Mouse (Mus musculus): ENCODE data around the gene B4galt5.
"Not testable (repeated sequence)": the region's sequence is repeated elsewhere in the genome, so short reads cannot be mapped to it uniquely, and the experiment has no call there.

B4galt5 gene

DNA sequence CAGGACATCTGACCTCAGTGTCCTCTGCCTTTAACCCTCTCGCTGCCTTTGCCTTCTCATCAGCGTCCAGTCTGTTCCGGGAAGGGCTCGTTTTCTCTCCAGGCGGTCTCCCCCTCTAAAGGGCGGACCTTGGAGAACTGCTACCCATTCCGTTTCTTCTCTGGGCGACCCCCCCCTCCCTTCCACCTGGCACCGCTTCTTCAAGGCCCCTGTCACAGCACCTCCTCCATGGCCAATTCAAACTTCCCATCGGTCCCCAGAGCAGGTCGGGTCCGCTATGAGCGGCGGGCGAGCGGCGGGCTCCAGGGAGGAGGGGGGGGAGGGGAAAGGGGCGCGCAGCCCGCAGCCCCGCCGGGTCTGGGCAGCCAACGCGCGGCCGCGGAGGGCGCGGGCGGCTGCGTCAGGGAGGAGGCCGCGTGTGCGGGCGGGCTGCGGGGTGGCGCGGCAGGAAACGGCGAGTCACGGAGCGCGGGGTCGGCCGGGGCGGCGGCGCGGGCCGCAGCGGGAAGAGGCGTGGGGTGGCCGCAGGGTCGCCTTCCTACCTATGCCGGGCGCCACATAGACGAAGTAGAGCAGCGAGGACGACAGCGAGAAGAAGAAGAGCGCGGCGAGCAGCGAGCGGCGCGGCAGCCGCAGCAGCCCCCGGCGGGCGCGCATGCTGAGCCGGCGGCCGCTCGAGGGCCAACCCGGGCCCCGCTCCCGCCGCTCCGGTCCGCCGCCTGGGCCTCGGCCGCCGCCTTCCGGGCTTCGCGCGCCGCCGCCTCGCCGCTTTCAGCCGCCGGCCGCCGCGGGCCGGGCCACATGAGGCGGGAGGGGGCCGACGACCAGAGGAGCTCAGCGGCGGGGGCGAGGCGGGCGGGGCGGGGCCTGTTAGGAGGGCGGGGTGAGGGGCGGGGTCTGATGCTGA, at the start of gene B4galt5:
Gene B4galt5, minus strand, starts transcription at position 808 of the 907 bp plus-strand sequence.
- DNase-seq (ENCODE audit: low spot score): no peak

DNA sequence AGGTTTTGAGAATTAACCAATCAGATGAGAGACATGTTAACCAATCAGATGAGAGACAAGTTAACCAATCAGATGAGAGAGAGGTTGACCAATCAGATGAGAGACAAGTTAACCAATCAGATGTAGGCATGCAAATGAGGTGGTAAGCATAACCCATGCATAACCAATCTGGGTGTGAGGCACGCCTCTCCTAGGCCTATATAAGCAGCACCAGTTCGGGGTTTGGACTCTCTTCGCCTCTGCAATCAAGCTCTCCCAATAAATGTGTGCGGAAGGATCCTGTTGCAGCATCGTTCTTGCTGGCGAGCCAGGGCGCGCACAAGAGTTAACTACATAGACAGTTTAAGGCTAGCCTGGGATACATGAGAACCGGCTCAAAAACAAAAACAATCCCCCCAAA, 47.4 kb upstream of the B4galt5 start:
- DNase-seq (ENCODE audit: low spot score): not testable (repeated sequence)

DNA sequence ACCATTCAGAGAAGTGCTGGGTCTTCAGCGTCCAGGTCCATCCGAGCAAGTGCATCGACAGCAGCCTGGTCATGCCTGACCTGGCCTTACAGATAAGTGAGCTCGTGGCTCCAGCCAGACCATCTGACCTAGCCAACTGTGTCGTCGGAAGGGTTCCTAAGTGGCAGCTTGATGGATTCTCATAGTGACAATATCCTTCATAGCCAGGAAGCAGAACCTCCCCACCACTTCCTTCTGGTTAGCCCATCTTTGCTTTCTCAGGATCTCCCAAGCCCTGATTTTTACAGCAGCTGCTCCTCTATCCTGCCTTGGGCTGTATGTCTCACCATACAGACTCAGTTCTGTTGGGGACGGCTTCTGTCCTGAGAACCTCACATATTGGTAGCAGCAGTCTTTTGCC, 45.4 kb upstream of the B4galt5 start:
- DNase-seq (ENCODE audit: low spot score): no peak

DNA sequence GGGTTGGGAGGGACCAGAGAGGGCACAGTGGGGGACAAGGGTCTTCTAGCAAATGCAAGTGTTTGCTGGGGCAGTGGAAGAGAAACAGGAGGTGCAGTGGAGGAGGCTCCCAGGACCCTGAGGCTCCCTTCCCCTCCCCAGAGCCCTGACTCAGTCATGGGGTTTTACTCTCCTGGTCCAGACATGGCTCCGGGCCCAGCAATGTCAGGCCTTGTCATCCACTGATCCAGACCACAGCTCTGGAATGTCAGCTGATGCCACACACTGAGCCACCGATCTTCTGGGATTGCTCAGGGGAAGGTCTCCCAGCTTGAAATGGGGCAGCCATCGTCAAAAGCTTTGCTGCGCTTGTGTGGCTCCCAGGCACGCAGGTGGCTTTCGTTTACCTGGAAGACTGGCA, 38.0 kb upstream of the B4galt5 start:
- DNase-seq (ENCODE audit: low spot score): no peak

DNA sequence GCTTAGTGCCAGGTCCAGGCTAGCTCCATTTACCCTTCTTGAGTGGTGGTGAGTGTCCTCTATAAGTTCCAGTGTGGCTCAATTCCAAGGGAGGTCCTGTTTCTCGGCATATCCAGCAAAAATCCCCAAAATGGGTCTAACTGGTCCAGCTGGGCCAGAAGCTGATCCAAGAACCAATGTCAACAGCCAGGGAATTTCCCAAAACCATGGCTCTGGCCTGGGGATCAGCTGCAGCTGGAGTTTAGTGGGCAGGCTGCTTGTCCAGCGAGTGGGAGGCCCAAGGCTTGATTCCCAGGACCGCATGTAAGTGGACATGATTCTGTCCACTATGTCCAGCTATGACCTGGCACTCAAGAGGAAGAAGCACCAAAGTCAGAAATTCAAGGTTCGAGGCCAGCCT, 37.5 kb upstream of the B4galt5 start:
- no peak for DNase-seq (ENCODE audit: low spot score)

DNA sequence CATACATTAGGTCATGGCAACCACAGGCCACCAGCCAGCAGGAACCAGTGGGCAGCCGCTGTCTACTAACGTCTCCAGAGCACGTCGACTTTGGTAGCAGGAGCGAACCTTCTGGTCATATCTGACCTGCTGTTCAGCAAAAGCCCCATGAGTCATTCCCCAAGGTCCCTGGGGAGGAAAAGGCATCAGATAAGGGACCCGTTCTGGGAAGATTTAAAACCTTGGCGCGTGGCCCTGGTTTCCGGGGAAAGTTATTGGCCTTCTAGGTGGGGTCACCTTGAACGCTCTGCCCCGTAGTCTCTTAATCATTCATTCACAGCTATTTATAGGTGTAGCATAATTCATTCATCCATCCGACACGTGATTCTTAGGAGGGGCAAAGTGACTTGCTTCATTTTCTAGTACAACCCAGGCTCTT, 34.7 kb upstream of the B4galt5 start:
- no peak for DNase-seq (ENCODE audit: low spot score)

DNA sequence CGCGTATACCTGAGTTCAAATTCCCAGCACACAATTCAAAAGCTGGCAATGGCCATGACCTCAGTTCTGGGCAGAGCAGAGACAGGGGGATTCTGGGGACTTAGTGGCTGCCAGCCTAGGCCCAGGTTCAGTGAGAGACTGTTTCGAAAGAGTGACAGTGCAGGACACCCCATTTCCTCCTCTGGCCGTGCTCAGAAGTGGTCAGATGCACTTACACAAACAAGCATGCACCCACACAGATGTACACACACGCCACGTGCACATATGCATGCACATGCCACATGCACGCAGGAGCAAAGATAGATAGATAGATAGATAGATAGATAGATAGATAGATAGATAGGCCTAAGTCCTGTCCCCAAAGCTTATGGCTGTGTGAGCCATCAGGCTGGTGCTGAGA, 33.4 kb upstream of the B4galt5 start:
- no peak for DNase-seq (ENCODE audit: low spot score)

DNA sequence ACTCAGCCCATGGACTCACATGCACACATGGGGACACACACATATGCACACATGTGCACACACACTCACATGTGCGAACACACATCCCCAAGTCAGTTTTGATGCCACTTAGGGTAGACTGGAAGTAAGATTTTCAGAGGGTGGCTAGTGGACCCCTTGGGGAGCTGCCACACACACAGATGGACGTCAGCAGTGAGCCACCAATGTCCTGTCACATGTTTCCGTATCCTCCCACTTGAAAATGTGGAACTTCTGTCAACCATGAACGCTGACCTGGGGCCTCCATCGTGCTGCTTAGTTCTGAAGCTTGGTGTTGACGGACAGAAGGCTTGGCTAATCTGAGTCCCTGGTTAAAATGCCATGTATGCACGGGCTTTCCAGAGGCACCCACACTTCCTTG, 32.6 kb upstream of the B4galt5 start:
- DNase-seq (ENCODE audit: low spot score): no peak

DNA sequence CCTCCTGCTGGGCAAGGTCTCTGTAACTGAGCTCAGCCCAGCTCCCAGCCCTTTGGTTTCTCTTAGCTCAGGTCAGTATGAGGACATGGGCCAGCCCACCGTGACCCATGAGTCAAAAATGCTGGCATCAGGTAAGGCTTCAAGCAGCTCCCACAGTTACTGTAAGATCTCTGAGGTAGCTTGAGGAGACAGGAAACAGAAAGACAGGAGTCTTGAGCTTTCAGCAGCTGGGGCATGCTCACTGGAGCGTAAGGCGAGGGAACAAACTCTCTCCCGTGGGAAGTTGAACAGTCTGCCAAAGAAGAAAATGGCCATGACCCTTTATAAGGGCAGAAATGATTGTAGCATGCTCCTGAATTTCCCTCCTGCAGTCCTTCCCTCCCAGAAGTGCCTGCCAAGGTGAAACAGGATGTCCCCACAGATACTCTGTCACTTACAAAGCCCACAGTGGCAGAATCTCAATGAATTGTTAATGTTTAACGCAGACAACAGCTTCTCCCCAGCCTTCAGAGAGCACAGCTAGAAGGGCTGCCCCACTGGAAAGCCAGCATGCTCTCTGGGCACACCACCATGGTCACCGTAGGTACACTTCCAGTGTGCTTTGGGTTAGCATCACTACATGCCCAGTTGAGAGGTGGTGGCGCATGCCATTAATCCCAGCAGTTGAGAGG, 31.8 kb upstream of the B4galt5 start:
- DNase-seq (ENCODE audit: low spot score): no peak

DNA sequence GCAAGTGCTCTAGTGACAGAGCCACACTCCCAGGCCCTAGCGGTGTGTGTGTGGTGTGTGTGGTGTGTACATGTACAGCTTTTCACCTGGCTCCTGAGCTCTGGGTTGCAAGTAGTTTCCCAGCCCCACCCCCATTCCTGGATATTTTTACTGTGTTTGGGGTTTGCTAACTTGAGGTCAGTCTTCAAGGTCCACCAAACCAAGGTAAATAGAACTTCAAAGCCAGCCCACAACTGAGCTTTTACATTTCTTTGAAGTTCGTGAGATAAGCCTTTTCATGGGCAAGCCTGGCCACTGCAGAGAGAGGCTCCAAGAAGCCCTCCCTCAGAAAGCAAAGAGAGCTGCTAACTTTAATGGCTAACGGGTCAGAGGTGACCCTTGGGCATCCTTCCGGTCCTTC, 30.0 kb upstream of the B4galt5 start:
- no peak for DNase-seq (ENCODE audit: low spot score)

DNA sequence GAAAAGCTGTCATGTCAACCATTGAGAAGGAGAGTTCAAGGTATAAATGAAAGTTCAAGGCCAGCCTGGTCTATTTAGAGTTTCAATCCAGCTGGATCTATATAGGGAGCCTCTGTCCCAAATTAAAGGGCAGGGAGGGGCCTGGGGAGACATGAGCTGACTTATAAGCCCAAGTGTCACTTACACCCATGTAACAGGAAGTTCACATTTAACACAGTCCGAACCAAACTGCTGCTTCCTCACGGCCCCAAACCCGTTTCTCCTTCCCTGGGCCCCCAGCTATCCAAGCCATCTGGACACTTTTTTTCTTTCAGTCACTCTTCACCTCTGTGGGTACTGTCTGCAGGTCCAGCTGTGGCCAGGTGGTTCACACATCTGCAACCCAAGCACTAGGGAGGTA, 28.7 kb upstream of the B4galt5 start:
- DNase-seq (ENCODE audit: low spot score): no peak

DNA sequence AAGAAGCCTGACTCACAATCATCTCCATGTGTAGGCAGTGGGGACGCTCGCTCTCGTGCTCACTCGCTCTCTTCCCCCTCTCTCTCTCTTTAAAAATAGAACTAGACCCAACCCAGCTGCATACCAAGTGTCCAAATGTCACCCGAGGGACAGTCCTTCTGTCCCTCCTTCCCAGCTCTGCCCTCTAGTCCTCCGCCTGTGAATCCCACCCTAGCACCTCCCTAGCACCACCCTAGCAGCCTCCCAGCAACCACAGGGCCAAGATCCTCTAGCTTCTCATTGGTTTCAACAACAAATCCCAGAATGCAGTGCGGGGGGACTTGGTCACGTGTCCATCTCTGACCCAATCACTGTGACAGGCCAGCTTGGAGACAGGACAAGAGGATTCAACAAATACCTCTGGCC, 27.2 kb upstream of the B4galt5 start:
- no peak for DNase-seq (ENCODE audit: low spot score)

DNA sequence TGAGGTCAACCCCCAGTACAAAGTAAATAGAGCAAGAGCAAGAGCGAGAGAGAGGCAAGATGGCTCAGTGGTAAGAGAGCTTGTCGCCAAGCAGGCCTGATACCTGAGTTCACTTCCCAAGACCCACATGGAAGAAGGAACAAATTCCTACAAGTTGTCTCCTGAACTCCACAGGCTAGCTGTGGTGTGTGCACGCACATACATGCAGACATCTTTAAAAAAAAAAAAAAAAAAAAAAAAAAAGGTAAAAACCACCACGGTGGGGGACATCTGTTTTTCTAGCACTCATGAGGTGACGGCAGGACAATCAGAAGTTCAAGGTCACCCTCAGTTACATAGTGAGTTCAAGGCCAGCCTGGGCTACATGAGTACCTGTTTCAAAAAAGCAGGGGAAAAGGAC, 26.7 kb upstream of the B4galt5 start:
- no peak for DNase-seq (ENCODE audit: low spot score)

DNA sequence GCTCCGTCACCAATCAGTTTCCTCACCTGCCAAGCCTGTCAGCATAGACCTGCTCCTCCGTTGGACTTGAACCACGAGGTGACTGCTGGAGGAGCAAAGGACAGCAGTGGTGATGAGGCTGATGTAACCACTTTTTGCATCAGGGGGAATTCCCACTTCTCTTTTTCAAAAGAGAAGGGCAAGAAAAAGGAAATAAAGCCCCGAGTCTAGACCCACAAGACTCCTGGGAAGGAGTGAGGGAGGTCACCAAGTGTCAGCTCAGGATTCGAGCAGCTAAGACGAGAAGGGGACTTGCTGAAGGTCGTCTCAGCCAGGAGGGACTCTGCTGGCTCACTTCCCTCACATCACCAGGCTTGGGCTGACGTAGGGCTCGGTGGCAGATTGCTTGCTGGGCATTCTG, 26.2 kb upstream of the B4galt5 start:
- no peak for DNase-seq (ENCODE audit: low spot score)

DNA sequence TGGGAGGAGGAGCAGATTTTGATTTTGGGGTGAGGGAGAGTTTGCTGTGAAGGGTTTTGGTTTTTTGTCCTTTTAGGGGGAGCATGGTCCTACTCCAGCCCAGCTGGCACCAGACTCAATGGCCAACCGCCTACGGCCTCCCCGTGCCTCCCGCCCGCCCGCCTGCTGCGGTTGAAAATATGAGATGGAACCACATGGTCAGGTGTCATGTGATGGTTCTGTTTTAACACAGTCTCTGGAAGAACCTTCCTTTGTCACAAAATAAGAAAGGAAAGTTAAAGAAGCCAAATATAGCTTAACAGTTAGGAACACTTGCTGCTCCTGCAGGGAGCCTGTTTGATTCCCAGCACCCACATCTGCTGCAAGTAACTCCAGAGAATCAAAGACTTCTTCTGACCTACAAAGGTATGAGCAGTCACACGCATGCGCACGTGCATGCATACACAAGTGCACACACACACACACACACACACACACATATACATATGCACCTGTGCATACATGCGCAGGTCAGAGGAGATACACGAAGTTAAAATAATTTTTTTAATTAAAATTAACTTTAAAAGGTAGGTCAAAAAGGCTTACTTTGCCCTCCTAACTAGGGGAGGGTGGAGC, 25.3 kb upstream of the B4galt5 start:
- DNase-seq (ENCODE audit: low spot score): no peak

DNA sequence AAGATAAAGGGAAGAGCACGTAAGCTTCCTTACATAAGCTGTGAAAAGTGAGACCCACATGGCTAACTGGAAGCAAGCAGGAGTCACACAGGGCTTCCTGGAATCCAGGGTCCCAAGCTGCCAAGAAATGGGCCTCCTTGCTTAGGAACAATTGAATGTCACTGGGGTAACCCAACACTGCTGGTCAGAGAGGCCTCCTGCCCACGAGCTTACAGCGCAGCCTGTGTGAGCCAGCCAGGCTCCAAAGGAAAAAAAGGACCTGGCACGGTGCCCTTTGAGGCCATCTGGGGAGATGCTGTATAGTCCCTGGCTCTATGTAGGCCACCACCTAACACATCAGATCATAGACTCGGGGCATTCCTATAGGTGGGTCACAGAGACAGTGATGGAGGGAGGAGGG, 24.3 kb upstream of the B4galt5 start:
- peak; percentile 54 for DNase-seq (ENCODE audit: low spot score)

DNA sequence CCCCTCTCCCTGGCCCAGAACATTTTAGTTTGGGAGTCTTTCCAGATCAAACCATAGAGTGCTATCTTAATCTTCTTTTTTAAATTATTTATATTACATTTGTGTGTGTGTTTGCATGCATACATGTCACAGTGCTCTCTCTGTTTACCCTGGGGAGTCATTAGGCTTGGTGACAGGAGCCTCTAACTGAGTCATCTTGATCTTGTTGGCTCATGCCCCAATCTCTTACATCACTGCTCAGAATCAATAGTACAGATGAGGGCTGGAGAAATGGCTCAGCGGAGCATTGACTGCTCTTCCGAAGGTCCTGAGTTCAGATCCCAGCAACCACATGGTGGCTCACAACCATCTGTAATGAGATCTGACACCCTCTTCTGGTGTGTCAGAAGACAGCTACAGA, 22.5 kb upstream of the B4galt5 start:
- DNase-seq (ENCODE audit: low spot score): no peak

DNA sequence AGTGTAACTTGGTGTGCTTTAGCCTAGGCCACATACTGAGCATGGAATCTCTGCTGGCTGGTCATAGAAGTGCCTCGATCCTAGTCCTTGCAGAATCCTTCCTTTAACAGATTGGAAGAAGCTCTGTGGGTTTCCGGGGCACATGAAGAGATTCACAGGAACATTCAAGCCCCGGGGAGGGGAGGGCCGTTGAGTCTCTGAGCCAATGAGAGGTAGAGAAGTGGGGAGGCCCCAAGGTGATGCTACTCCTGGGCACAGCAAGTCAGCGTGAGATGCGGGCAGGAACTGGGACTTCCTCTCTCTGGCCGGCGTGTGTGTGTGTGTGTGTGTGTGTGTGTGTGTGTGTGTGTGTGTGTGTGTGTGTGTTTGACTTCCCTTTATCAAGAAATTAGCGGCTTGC, 19.3 kb upstream of the B4galt5 start:
- no peak for DNase-seq (ENCODE audit: low spot score)

DNA sequence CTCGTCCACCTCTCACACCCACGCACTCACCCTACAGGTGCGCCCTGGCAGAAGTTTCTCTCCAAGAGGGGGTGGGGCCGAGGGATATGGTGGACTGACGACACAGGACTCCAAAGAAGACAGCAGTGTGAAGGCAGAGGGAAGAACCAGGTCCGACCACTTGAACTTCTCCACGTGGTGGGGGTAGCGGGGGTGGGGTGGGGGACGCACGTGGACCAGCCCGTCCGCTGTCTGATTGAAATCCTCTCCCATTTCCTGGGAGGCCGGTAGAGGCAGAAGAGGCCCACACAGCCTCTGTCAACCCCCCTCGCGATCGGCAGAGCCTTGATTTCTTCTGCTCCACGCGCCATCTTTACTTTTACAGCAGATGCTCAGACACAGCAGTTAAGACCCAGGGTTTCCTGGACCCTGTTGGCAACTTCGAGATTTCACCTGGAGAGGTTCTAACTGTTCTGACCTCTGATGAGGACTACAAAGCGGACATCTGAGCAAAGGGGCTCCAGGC, 18.8 kb upstream of the B4galt5 start:
- DNase-seq (ENCODE audit: low spot score): no peak

DNA sequence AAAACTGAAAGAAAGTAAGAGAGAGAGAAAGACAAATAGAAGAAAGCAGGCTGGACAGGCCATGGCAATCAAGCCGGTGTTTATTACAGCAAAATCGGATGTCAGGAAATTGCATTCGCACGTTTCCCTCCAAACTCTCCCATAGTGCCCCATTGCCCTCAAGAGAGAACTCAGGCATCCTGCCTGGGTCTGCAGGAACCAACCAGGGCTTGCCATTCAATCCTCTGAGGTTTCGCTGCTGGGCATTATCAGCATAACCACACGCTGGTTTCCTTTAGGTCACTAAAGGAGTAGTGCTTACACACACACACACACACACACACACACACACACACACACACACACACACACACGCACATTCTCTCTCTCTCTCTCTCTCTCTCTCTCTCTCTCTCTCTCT, 18.3 kb upstream of the B4galt5 start:
- no peak for DNase-seq (ENCODE audit: low spot score)

DNA sequence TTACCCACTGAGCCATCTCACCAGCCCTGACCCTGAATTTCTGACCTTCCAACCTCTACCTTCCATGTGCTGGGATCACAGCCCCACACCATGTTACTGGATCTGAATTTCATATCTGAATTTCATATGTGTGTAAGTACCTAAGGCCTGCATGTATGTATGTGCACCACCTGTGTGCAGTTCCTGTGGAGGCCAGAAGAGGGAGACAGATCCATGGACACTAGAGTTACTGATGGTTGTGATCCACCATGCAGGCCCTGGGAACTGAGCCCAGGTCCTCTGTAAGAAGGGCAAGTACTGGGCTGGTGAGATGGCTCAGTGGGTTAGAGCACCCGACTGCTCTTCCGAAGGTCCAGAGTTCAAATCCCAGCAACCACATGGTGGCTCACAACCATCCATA, 16.1 kb upstream of the B4galt5 start:
- DNase-seq (ENCODE audit: low spot score): no peak

DNA sequence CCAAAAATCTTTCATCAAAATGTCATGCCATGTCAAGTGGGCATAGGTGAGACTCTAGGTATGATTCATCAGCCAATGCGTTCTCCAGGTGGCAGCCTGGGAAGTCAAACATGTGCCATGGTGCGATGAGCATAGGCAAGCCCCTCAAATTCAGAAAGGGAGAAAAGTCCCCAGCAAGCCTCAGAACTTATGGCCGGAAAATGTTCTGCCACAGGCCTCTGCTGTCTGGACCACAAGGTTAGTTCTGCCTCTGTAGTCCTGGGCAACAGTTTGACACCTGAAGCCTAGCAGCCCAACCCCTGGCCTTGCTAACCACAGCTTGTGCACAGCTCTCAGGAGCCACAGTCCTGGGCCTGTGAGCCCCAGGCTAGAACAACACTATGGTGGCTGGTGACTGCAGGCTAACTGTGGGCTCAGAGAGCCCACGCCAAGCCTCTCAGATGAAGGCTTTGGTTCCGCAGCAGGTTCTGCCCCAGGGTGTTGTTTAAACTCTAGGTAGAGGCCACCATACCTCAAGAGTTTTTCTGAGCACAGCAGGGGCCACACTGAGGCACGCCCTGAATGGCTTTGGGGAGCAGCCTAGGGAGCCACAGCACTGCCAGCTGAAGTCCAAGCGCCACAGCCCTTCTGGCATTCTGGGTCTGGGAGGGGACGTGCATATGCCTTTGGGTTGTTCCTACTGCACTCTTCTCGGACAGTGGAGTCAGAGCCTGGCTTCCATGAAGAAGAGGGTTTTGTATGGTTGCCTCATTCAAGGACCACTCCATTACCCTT, 14.5 kb upstream of the B4galt5 start:
- DNase-seq (ENCODE audit: low spot score): no peak

All from ovary, postnatal 14 days (tissue).